Mouse (Mus musculus): ENCODE results near the gene Olfr452.

The Olfr452 gene

GRCm38 (mm10) chr6:42784793-42785192, at the start of gene Olfr452:
Gene Olfr452 (plus strand): TSS chr6:42785093.
- no peak for DNase-seq

GRCm38 (mm10) chr6:42739071-42739470, 45.8 kb upstream of the Olfr452 start, which contains the start of gene Olfr453:
Gene Olfr453 (plus strand): TSS chr6:42739371.
- no peak for DNase-seq

GRCm38 (mm10) chr6:42742303-42742702, 42.6 kb upstream of the Olfr452 start:
- no peak for DNase-seq

GRCm38 (mm10) chr6:42747846-42748245, 37.0 kb upstream of the Olfr452 start:
- no peak for DNase-seq

- DNase-seq, result no peak
Observed at GRCm38 (mm10) chr6:42756104-42756503, 28.8 kb upstream of the Olfr452 start, which contains the start of gene Olfr38. Gene Olfr38 (plus strand): TSS chr6:42756404.

GRCm38 (mm10) chr6:42777066-42777465, 7.8 kb upstream of the Olfr452 start:
- DNase-seq, result no peak

GRCm38 (mm10) chr6:42790247-42790948, 5.5 kb downstream of the Olfr452 start:
- no peak for DNase-seq

GRCm38 (mm10) chr6:42790949-42791556, 6.2 kb downstream of the Olfr452 start:
- DNase-seq, result no peak

GRCm38 (mm10) chr6:42794982-42795381, 10.1 kb downstream of the Olfr452 start:
- no peak for DNase-seq

- no peak for DNase-seq
Observed at GRCm38 (mm10) chr6:42811639-42812038, 26.7 kb downstream of the Olfr452 start, which contains the start of gene Olfr450. Gene Olfr450 (plus strand): TSS chr6:42811939.

GRCm38 (mm10) chr6:42834084-42834483, 49.2 kb downstream of the Olfr452 start, which contains the start of gene Olfr449:
Gene Olfr449 (plus strand): TSS chr6:42834384.
- no peak for DNase-seq

All from kidney, adult 8-10 months (tissue).